Mouse (Mus musculus) layer of hippocampus, postnatal 14 days (tissue): Measurements from ENCODE around the gene Frmd4a. TPM values are rescaled to one million over a fixed set of nuclear protein-coding genes. Genes with fewer than 3 reads are reported as not detected.

Experiments used
- DNase-seq, 2 experiments: peaks; one replicate each; pipeline ENCODE4 v3.0.0; 2021 to 2022; ENCODE audit warnings: low spot score in 2 of 2, mixed read lengths in 1 of 2
- total RNA-seq, 2 experiments: library from RNA; stranded (reverse); gene quantifications; 2 replicates each; pipeline ENCODE4 v1.2.3; 2021

The Frmd4a gene
- total RNA-seq, 2 experiments from 2014 or later = 115 to 121 TPM

- DNase-seq = no peak
Observed at GRCm38 (mm10) chr2:4435051-4435450, 417.5 kb downstream of the Frmd4a start.

- DNase-seq = peak; percentile 61 to 87
Observed at GRCm38 (mm10) chr2:4436361-4437231, 419.1 kb downstream of the Frmd4a start.

- DNase-seq = no peak
Observed at GRCm38 (mm10) chr2:4438739-4439138, 421.2 kb downstream of the Frmd4a start.

GRCm38 (mm10) chr2:4439909-4440308 is 422.4 kb downstream of the Frmd4a start:
- no peak for DNase-seq

GRCm38 (mm10) chr2:4441840-4442239 is 424.3 kb downstream of the Frmd4a start:
- DNase-seq = no peak

- no peak for DNase-seq
Observed at GRCm38 (mm10) chr2:4444740-4445139, 427.2 kb downstream of the Frmd4a start.

- no peak for DNase-seq
Observed at GRCm38 (mm10) chr2:4445629-4446400, 428.3 kb downstream of the Frmd4a start.

GRCm38 (mm10) chr2:4449860-4450480 is 432.5 kb downstream of the Frmd4a start:
- peak in 1 of 2 experiments; percentile 49 for DNase-seq

GRCm38 (mm10) chr2:4452590-4453400 is 435.3 kb downstream of the Frmd4a start:
- DNase-seq = no peak

GRCm38 (mm10) chr2:4455097-4456025 is 437.8 kb downstream of the Frmd4a start:
- DNase-seq = no peak

- DNase-seq = no peak
Observed at GRCm38 (mm10) chr2:4460897-4461296, 443.4 kb downstream of the Frmd4a start.

GRCm38 (mm10) chr2:4461514-4461913 is 444.0 kb downstream of the Frmd4a start:
- DNase-seq = no peak

GRCm38 (mm10) chr2:4462480-4462879 is 445.0 kb downstream of the Frmd4a start:
- DNase-seq = no peak

GRCm38 (mm10) chr2:4466084-4466483 is 448.6 kb downstream of the Frmd4a start:
- DNase-seq = no peak

GRCm38 (mm10) chr2:4467314-4467713 is 449.8 kb downstream of the Frmd4a start:
- no peak for DNase-seq

GRCm38 (mm10) chr2:4472760-4473480 is 455.4 kb downstream of the Frmd4a start:
- DNase-seq = peak in 1 of 2 experiments; percentile 70

GRCm38 (mm10) chr2:4473866-4474538 is 456.5 kb downstream of the Frmd4a start:
- DNase-seq = no peak

GRCm38 (mm10) chr2:4474539-4474937 is 457.0 kb downstream of the Frmd4a start:
- no peak for DNase-seq
